Mouse (Mus musculus): Measurements from ENCODE around the gene Golph3l. TPM values are rescaled to one million over a fixed set of nuclear protein-coding genes. Genes with fewer than 3 reads are reported as not detected.

Golph3l gene
- total and polyA plus RNA-seq, 2 experiments = 2.5 to 5.2 TPM

GRCm38 (mm10) chr3:95650276-95651032 lies 61.7 kb downstream of the Golph3l start:
- 75% methylated on average over 6 of the region's 6 CpGs for WGBS

GRCm38 (mm10) chr3:95651033-95651373 lies 62.3 kb downstream of the Golph3l start:
- Histone ChIP-seq H3K9ac (ENCODE audit: low read depth, low read length) (peak overlapping the region; percentile 34; the same call in 1 of the 2 replicates), H3K27me3 (ENCODE audit: control insufficient read depth, insufficient read depth, low read length) (no peaks in the 10 kb centered on the region)
- 85% methylated on average over 3 of the region's 3 CpGs for WGBS

More at GRCm38 (mm10) chr3:95650276-95651032, 61.7 kb downstream of the Golph3l start:
- Histone ChIP-seq H3K36me3 (ENCODE audit: control insufficient read depth, insufficient read depth, low read length) (no peaks in the 10 kb centered on the region), H3K4me3 (ENCODE audit: insufficient read depth, low read depth, low read length) (no peak overlapping the region), H3K79me2 (ENCODE audit: control insufficient read depth, insufficient read depth, low read length) (no peaks in the 10 kb centered on the region), H3K27me3 (ENCODE audit: control insufficient read depth, insufficient read depth, low read length) (no peaks in the 10 kb centered on the region), H3K27ac (replicated peaks; ENCODE audit: insufficient read depth, low read depth, low read length) (peak overlapping the region; percentile 89), H3K4me1 (ENCODE audit: control insufficient read depth, insufficient read depth, low read length) (peaks cover 1% of the 10 kb centered on the region; the same call in 1 of the 2 replicates), H3K9ac (ENCODE audit: low read depth, low read length) (peak overlapping the region; percentile 34; the same call in 1 of the 2 replicates)
- no peak for TF ChIP-seq POLR2A (IDR thresholded peaks at IDR 0.05; ENCODE audit: extremely low read depth, insufficient read depth, low read length)
- no peak for DNase-seq (ENCODE audit: extremely low read depth, low read depth, low spot score)

GRCm38 (mm10) chr3:95651391-95652203 lies 62.9 kb downstream of the Golph3l start:
- TF ChIP-seq CTCF (IDR thresholded peaks at IDR 0.05; ENCODE audit: low read depth, low read length) (no peak), POLR2A (IDR thresholded peaks at IDR 0.05; ENCODE audit: extremely low read depth, insufficient read depth, low read length) (no peak)
- Histone ChIP-seq H3K4me1 (ENCODE audit: control insufficient read depth, insufficient read depth, low read length) (peaks cover 4% of the 10 kb centered on the region), H3K79me2 (ENCODE audit: control insufficient read depth, insufficient read depth, low read length) (no peaks in the 10 kb centered on the region), H3K36me3 (ENCODE audit: control insufficient read depth, insufficient read depth, low read length) (no peaks in the 10 kb centered on the region), H3K27ac (replicated peaks; ENCODE audit: insufficient read depth, low read depth, low read length) (peak overlapping the region; percentile 31), H3K9ac (ENCODE audit: low read depth, low read length) (no peak overlapping the region), H3K4me3 (ENCODE audit: insufficient read depth, low read depth, low read length) (no peak overlapping the region), H3K27me3 (ENCODE audit: control insufficient read depth, insufficient read depth, low read length) (no peaks in the 10 kb centered on the region)
- no peak for DNase-seq (ENCODE audit: extremely low read depth, low read depth, low spot score)
- 88% methylated on average over 16 of the region's 16 CpGs for WGBS

More at GRCm38 (mm10) chr3:95651033-95651373, 62.3 kb downstream of the Golph3l start:
- Histone ChIP-seq H3K4me1 (ENCODE audit: control insufficient read depth, insufficient read depth, low read length) (peaks cover 3% of the 10 kb centered on the region), H3K4me3 (ENCODE audit: insufficient read depth, low read depth, low read length) (no peak overlapping the region), H3K27ac (replicated peaks; ENCODE audit: insufficient read depth, low read depth, low read length) (peak overlapping the region; percentile 83), H3K79me2 (ENCODE audit: control insufficient read depth, insufficient read depth, low read length) (no peaks in the 10 kb centered on the region), H3K36me3 (ENCODE audit: control insufficient read depth, insufficient read depth, low read length) (no peaks in the 10 kb centered on the region)
- no peak for DNase-seq (ENCODE audit: extremely low read depth, low read depth, low spot score)
- TF ChIP-seq POLR2A (IDR thresholded peaks at IDR 0.05; ENCODE audit: extremely low read depth, insufficient read depth, low read length) (no peak), CTCF (IDR thresholded peaks at IDR 0.05; ENCODE audit: low read depth, low read length) (no peak)

- no peak for DNase-seq (ENCODE audit: extremely low read depth, low read depth, low spot score)
- TF ChIP-seq POLR2A (IDR thresholded peaks at IDR 0.05; ENCODE audit: extremely low read depth, insufficient read depth, low read length) = no peak
- TF ChIP-seq CTCF (IDR thresholded peaks at IDR 0.05; ENCODE audit: low read depth, low read length) = no peak
- H3K4me3 ChIP-seq (ENCODE audit: insufficient read depth, low read depth, low read length) = no peak overlapping the region
- H3K36me3 ChIP-seq (ENCODE audit: control insufficient read depth, insufficient read depth, low read length) = no peaks in the 10 kb centered on the region
- H3K4me1 ChIP-seq (ENCODE audit: control insufficient read depth, insufficient read depth, low read length) = peaks cover 4% of the 10 kb centered on the region
- no peak overlapping the region for H3K27ac ChIP-seq (replicated peaks; ENCODE audit: insufficient read depth, low read depth, low read length)
- no peak overlapping the region for H3K9ac ChIP-seq (ENCODE audit: low read depth, low read length)
- H3K27me3 ChIP-seq (ENCODE audit: control insufficient read depth, insufficient read depth, low read length) = no peaks in the 10 kb centered on the region
- H3K79me2 ChIP-seq (ENCODE audit: control insufficient read depth, insufficient read depth, low read length) = no peaks in the 10 kb centered on the region
- WGBS = 83% methylated on average over 7 of the region's 7 CpGs
Measured at GRCm38 (mm10) chr3:95652204-95652811, 63.6 kb downstream of the Golph3l start.

GRCm38 (mm10) chr3:95652871-95653270 lies 64.1 kb downstream of the Golph3l start:
- peaks cover 8% of the 10 kb centered on the region for H3K4me1 ChIP-seq (ENCODE audit: control insufficient read depth, insufficient read depth, low read length)
- TF ChIP-seq CTCF (IDR thresholded peaks at IDR 0.05; ENCODE audit: low read depth, low read length) (no peak), POLR2A (IDR thresholded peaks at IDR 0.05; ENCODE audit: extremely low read depth, insufficient read depth, low read length) (no peak)
- H3K9ac ChIP-seq (ENCODE audit: low read depth, low read length) = no peak overlapping the region
- H3K36me3 ChIP-seq (ENCODE audit: control insufficient read depth, insufficient read depth, low read length) = no peaks in the 10 kb centered on the region
- no peak for DNase-seq (ENCODE audit: extremely low read depth, low read depth, low spot score)
- H3K4me3 ChIP-seq (ENCODE audit: insufficient read depth, low read depth, low read length) = no peak overlapping the region
- 59% methylated on average over 6 of the region's 6 CpGs for WGBS
- no peaks in the 10 kb centered on the region; the same call in 1 of the 2 replicates for H3K79me2 ChIP-seq (ENCODE audit: control insufficient read depth, insufficient read depth, low read length)
- no peaks in the 10 kb centered on the region for H3K27me3 ChIP-seq (ENCODE audit: control insufficient read depth, insufficient read depth, low read length)
- H3K27ac ChIP-seq (replicated peaks; ENCODE audit: insufficient read depth, low read depth, low read length) = 0 out of 2 replicates have a peak overlapping the region, but pooled peaks have one; percentile 0

Measured in liver, adult 2 months (tissue).